Mouse (Mus musculus): ENCODE data around the gene Ssr1. TPM values are rescaled to one million over a fixed set of nuclear protein-coding genes. Genes with fewer than 3 reads are reported as not detected.

The Ssr1 gene
- 128 and 134 TPM in 2 replicates for polyA plus RNA-seq (2016; fragmentation: Nextera tagmentation; extraction: Ambion mirVana)

DNA sequence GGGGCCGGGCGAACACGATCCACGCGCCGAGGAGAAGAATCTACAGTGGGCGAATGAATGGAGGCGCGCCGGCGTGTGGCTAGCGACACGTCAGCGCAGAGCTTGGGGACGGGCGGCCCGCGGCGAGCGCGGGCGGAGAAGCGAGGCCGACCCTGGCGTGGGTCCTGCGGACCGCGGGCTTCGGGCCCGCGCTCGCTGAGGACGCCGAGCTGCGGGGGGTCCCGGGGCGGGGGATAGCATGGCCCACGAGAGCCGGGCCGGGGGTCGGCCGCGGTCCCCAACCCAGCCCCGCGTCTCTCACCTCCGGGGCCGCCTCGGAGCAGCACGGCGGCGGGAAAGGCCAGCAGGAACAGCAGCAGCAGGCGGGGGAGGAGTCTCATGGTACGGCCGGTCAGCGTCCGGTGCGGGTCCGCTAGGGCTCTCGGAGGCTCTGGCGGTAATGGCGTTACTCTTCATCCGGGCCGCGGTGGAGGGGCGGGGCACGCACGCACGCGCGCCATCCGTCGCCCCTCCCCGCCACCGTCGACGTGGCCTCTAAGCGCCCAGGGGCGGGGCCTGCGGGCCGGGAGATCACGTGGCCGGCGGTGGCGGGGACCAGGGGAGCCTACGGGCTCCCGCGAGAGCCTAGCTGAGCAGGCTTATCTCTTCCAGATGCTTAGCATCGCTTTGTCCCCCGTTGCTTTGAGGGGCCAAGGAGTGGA is at the start of gene Ssr1:
Gene Ssr1, minus strand, starts transcription at position 514 of the 701 bp plus-strand sequence.
- peak within 1 kb of the TSS; percentile 95 for H3K9ac ChIP-seq (replicated peaks)
- H3K27ac ChIP-seq: peak within 1 kb of the TSS; percentile 94
- H3K4me2 ChIP-seq: peak within 1 kb of the TSS; percentile 82
- WGBS: under 1% methylated on average over 88 of the region's 89 CpGs
- H3K36me3 ChIP-seq: peaks cover 30% of the 10 kb centered on the region
- H3K4me1 ChIP-seq (replicated peaks): peaks cover 2% of the 10 kb centered on the region; the same call in 1 of the 2 replicates
- peak; percentile 96 for ATAC-seq (ENCODE audit: insufficient number of reproducible peaks, insufficient read depth, low FRiP score, low TSS enrichment, low read depth)
- H3K4me3 ChIP-seq (replicated peaks): peak within 1 kb of the TSS; percentile 95
- H3K9me3 ChIP-seq: no peaks in the 10 kb centered on the region
- H3K27me3 ChIP-seq: no peaks in the 10 kb centered on the region

DNA sequence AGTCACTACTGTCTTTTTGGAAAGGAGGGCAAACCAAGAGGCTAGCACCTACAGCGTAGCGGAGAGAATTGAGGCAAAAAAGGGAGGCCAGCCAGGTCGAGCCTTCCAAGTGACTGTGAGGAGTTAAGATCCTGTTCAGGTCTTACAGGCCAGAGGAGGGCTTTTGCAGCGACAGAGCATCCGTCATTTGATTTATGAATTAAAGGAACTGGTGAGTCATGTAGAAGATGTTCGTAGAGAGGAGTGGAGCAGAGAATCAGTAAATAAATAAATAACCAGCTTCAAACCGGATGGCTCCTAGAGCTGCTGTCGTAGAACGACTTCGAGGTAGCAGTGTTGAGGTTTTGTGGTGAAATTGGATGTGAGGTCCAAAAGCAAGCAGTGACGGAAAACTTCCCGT is 43.8 kb upstream of the Ssr1 start:
- WGBS: 43% methylated on average over 12 of the region's 12 CpGs

DNA sequence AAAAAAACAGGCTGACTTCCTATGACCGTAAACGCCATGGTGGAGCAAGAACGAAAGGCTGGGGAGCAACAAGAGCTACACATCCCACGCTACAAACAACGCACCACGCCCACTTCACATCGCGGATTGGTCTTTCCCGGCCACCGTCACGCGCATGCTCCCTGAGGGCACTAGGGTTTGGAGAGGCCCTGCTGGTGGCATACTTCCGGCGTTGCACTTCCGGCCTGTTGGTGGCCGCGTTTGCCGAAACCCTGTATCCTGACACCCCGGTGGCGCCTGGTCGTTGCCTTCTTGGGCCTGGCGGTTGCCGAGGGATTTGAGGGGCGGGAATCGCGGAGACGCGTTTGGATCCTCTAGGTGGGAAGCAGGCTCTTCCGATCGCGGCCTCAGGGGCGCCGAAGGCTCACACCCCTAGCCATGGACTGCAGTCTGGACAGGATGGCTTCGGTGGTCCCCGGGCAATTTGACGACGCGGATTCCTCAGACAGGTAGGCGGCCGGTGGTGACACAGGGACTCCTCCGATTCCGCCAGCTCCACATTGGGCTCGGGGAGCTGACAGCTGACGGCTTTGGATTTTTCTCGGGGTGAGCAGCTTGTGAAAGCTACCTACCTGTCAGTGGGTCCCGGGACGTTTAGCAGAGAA is 43.1 kb upstream of the Ssr1 start, which contains the start of gene Cage1:
Gene Cage1, minus strand, starts transcription at position 26 of the 644 bp plus-strand sequence.
- WGBS: under 1% methylated on average over 47 of the region's 47 CpGs
- peak; percentile 96 for ATAC-seq (ENCODE audit: insufficient number of reproducible peaks, insufficient read depth, low FRiP score, low TSS enrichment, low read depth)
- peak within 1 kb of the TSS; percentile 86 for H3K27ac ChIP-seq
- peak within 1 kb of the TSS; percentile 91 for H3K4me2 ChIP-seq
- H3K36me3 ChIP-seq: peaks cover 23% of the 10 kb centered on the region
- H3K9ac ChIP-seq (replicated peaks): peak within 1 kb of the TSS; percentile 88
- H3K27me3 ChIP-seq: no peaks in the 10 kb centered on the region
- peak within 1 kb of the TSS; percentile 87 for H3K4me3 ChIP-seq (replicated peaks)
- peaks cover 17% of the 10 kb centered on the region for H3K4me1 ChIP-seq (replicated peaks)
- no peaks in the 10 kb centered on the region for H3K9me3 ChIP-seq

More for the DNA sequence above, 43.8 kb upstream of the Ssr1 start:
- Histone ChIP-seq H3K27ac (no peak overlapping the region), H3K27me3 (no peaks in the 10 kb centered on the region), H3K4me3 (replicated peaks) (peak overlapping the region; percentile 87), H3K36me3 (peaks cover 30% of the 10 kb centered on the region), H3K4me2 (peak overlapping the region; percentile 91), H3K4me1 (replicated peaks) (peaks cover 17% of the 10 kb centered on the region), H3K9ac (replicated peaks) (peak overlapping the region; percentile 88), H3K9me3 (no peaks in the 10 kb centered on the region)
- no peak for ATAC-seq (ENCODE audit: insufficient number of reproducible peaks, insufficient read depth, low FRiP score, low TSS enrichment, low read depth)

DNA sequence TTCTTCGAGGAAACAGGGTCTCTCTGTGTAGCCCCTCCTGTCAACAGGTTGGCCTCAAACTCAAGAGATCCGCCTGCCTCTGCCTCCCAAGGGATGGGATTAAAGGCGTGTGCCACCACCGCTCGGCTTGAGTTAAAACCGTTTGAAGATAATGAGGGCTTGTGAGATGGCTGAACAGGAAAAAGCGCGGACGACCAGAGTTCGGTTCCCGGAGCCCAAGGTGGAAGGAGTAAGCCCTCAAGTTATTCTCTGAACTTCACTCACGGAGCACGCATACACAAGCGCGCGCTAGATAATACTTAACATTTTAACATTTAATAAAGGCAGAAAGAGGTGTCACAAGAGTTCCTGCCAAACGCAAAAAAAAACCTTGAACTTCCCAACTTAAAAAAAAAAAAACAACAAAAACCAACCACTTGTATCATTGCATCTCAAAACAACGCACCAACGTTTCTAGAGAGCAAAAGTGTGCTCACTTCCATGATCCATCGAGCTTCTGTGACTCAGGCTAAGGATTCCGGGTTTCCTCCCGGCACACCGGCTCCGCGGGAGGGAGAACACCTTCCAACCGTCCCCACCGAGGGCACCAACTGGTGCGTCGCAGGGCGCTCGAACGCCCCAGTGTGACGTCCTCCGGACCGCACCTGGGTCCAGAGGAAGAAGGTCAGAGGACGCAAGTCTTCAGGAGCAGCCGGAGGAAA is 42.5 kb upstream of the Ssr1 start, which contains the start of gene Riok1:
Gene Riok1, plus strand, starts transcription at position 653 of the 701 bp plus-strand sequence.
- peak within 1 kb of the TSS; percentile 91 for H3K4me2 ChIP-seq
- peak; percentile 64; the same call in 1 of the 2 replicates for ATAC-seq (ENCODE audit: insufficient number of reproducible peaks, insufficient read depth, low FRiP score, low TSS enrichment, low read depth)
- no peaks in the 10 kb centered on the region for H3K27me3 ChIP-seq
- H3K36me3 ChIP-seq: peaks cover 17% of the 10 kb centered on the region
- peak within 1 kb of the TSS; percentile 86 for H3K27ac ChIP-seq
- 10% methylated on average over 37 of the region's 37 CpGs for WGBS
- peak within 1 kb of the TSS; percentile 88 for H3K9ac ChIP-seq (replicated peaks)
- peaks cover 17% of the 10 kb centered on the region for H3K4me1 ChIP-seq (replicated peaks)
- H3K9me3 ChIP-seq: no peaks in the 10 kb centered on the region
- peak within 1 kb of the TSS; percentile 87 for H3K4me3 ChIP-seq (replicated peaks)

DNA sequence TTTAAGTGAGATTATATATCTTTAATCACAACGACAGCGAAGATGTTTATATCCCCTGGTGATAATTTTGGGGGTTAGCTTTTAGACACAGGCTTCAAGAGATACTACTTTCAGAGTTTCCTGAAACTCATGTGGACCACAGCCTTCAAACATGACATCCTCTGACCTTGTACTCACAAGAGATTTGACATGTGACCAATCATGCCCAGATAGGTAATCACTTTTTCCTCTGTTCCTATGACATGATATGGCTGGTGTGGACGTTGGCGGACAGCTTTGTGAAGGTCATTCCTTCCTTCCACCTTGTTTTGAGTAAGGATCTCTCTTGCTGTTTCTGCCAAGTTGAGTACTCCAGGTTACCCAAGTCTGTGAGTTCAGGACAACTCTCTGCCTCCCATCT is 34.4 kb upstream of the Ssr1 start:
- Histone ChIP-seq H3K36me3 (no peaks in the 10 kb centered on the region), H3K4me3 (replicated peaks) (no peak overlapping the region), H3K27ac (no peak overlapping the region), H3K4me1 (replicated peaks) (no peaks in the 10 kb centered on the region), H3K4me2 (no peak overlapping the region), H3K9ac (replicated peaks) (no peak overlapping the region), H3K27me3 (no peaks in the 10 kb centered on the region), H3K9me3 (no peaks in the 10 kb centered on the region)
- WGBS: 84% methylated on average over 4 of the region's 4 CpGs
- ATAC-seq (ENCODE audit: insufficient number of reproducible peaks, insufficient read depth, low FRiP score, low TSS enrichment, low read depth): no peak

DNA sequence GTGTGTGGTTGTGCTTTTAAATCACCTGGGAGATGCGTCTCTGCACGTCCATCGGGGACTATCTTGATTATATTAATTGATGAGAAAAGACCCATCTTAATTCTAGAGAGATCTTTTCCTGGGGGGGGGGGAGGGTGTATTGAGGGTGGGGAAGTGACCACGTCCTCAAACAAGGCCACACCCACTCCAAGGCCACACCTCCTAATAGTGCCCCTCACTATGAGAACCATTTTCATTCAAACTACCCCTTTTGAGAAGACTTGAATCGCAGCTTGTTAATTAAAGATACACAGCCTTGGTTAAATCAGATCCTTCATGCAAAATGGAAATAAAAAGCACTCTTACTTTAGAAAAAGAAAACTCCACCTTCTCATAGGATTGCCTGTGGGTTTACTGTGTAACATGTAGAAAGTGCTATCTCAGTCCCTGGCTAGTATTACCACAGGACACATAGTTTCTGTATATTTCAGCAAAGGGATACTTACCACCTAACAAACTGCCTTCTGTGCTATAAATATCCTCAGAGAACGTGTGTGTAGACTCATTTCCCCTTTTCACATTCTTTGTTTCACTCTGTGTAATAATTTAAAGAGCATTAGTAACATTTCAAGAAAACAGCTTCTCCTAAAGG is 33.7 kb upstream of the Ssr1 start:
- no peak overlapping the region for H3K9ac ChIP-seq (replicated peaks)
- H3K27ac ChIP-seq: no peak overlapping the region
- no peaks in the 10 kb centered on the region for H3K9me3 ChIP-seq
- H3K36me3 ChIP-seq: no peaks in the 10 kb centered on the region
- H3K4me3 ChIP-seq (replicated peaks): no peak overlapping the region
- no peaks in the 10 kb centered on the region for H3K27me3 ChIP-seq
- no peak for ATAC-seq (ENCODE audit: insufficient number of reproducible peaks, insufficient read depth, low FRiP score, low TSS enrichment, low read depth)
- H3K4me2 ChIP-seq: no peak overlapping the region
- H3K4me1 ChIP-seq (replicated peaks): no peaks in the 10 kb centered on the region
- WGBS: 65% methylated on average over 6 of the region's 6 CpGs

DNA sequence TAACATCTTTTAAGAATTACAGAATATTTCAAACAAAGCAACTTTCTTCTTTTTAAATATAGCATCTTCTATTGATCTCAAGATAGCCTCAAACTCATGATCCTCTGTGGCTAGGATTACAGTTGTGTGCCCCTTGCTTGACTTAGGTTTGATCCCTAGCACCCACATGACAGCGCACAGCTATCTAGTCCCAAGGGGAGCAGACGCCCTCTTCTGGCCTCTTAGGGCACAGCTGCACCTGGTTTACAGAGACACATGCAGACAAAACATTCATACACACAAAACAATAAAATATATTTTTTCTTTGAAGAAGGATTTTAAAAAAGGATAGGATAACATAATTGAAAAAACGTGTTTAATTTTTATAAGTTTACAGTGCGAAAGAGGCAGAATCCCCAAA is 31.9 kb upstream of the Ssr1 start:
- Histone ChIP-seq H3K4me2 (no peak overlapping the region), H3K36me3 (no peaks in the 10 kb centered on the region), H3K9ac (replicated peaks) (no peak overlapping the region), H3K4me1 (replicated peaks) (no peaks in the 10 kb centered on the region), H3K4me3 (replicated peaks) (no peak overlapping the region), H3K27ac (no peak overlapping the region), H3K27me3 (0 out of 2 replicates have a peak, but pooled peaks cover 3% of the 10 kb centered on the region), H3K9me3 (no peaks in the 10 kb centered on the region)
- ATAC-seq (ENCODE audit: insufficient number of reproducible peaks, insufficient read depth, low FRiP score, low TSS enrichment, low read depth): no peak
- 33% methylated on average over 4 of the region's 4 CpGs for WGBS

DNA sequence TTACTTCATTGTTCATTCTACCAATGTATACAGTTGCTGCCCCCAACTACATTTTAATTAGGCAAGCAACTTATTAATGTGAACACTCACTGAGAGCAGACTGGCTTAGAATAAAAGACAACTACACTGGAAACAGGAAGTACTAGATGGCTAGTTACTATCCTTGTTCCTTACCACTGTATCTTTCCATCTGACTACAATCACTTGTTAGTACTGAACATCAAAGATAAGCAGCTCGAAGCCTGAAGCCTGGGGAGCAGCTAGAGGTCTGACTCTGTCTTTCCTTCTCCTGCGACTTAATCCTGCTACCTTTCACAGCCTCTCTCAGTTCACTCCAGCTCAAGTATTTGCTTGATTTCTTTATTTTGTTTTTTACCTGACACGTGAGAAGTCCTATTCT is 24.8 kb upstream of the Ssr1 start:
- Histone ChIP-seq H3K4me1 (replicated peaks) (no peaks in the 10 kb centered on the region), H3K36me3 (no peaks in the 10 kb centered on the region), H3K27ac (no peak overlapping the region), H3K4me3 (replicated peaks) (no peak overlapping the region), H3K27me3 (0 out of 2 replicates have a peak, but pooled peaks cover 3% of the 10 kb centered on the region), H3K9ac (replicated peaks) (no peak overlapping the region), H3K9me3 (peaks cover 5% of the 10 kb centered on the region; the same call in 1 of the 2 replicates), H3K4me2 (no peak overlapping the region)
- no peak for ATAC-seq (ENCODE audit: insufficient number of reproducible peaks, insufficient read depth, low FRiP score, low TSS enrichment, low read depth)
- 75% methylated on average over 3 of the region's 3 CpGs for WGBS

DNA sequence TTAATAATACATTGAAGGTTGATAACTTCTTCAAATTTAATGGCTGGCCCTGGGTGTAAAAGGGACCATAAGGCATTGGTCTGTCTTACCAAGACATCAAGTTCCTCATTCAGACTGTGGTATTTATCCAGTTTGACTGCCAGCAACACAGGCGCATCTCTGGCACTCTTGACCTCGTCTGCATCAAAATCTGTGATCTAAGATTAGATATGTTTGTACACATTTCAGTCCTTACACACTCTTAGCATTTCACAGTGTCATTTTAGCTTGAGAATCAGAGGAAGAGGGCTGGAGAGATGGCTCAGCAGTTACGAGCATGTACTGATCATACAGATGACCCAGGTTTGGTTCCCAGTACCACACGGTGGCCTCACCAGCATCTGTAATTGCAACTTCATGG is 21.6 kb upstream of the Ssr1 start:
- Histone ChIP-seq H3K9ac (replicated peaks) (no peak overlapping the region), H3K4me1 (replicated peaks) (no peaks in the 10 kb centered on the region), H3K27me3 (no peaks in the 10 kb centered on the region), H3K36me3 (no peaks in the 10 kb centered on the region), H3K27ac (no peak overlapping the region), H3K9me3 (peaks cover 5% of the 10 kb centered on the region; the same call in 1 of the 2 replicates), H3K4me2 (no peak overlapping the region), H3K4me3 (replicated peaks) (no peak overlapping the region)
- WGBS: 90% methylated on average over 4 of the region's 4 CpGs
- ATAC-seq (ENCODE audit: insufficient number of reproducible peaks, insufficient read depth, low FRiP score, low TSS enrichment, low read depth): no peak

DNA sequence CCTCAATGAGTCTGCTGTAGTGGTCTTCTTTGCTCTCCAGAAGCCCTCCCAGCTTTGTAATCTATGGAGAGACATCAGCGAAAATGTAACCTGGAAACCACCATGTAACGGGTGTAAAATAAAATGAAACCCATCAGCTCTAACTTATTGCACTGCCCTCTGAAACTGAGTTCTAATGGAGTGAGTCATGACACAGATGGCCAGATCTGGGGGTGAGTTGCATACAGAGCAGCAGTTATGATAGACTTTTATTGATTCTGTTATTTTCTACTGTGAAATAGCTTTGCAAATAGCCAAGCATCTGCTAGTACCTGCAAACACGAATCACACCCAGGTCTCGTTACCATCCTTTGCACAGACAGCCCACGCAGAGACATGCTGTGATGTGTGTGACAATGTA is 18.4 kb upstream of the Ssr1 start:
- no peaks in the 10 kb centered on the region for H3K27me3 ChIP-seq
- H3K9ac ChIP-seq (replicated peaks): no peak overlapping the region
- no peak for ATAC-seq (ENCODE audit: insufficient number of reproducible peaks, insufficient read depth, low FRiP score, low TSS enrichment, low read depth)
- H3K9me3 ChIP-seq: no peaks in the 10 kb centered on the region
- H3K4me3 ChIP-seq (replicated peaks): no peak overlapping the region
- no peak overlapping the region for H3K27ac ChIP-seq
- 91% methylated on average over 5 of the region's 5 CpGs for WGBS
- H3K36me3 ChIP-seq: no peaks in the 10 kb centered on the region
- no peaks in the 10 kb centered on the region for H3K4me1 ChIP-seq (replicated peaks)
- no peak overlapping the region for H3K4me2 ChIP-seq
